Mouse (Mus musculus): ENCODE measurements around the gene Kazald1.
A peak's percentile ranks its signal among the peaks of the same experiment; 100 is the strongest.
"Not testable (repeated sequence)": the region's sequence is repeated elsewhere in the genome, so short reads cannot be mapped to it uniquely, and the experiment has no call there.

The Kazald1 gene

GRCm38 (mm10) chr19:45074580-45075322, at the start of gene Kazald1:
Kazald1 (plus strand) TSS chr19:45075241.
- peak; percentile 95 to 97 for DNase-seq (ENCODE audit: low spot score in 2 of 2)

GRCm38 (mm10) chr19:45025937-45026568, 49.0 kb upstream of the Kazald1 start:
- no peak for DNase-seq (ENCODE audit: low spot score in 2 of 2)

DNA sequence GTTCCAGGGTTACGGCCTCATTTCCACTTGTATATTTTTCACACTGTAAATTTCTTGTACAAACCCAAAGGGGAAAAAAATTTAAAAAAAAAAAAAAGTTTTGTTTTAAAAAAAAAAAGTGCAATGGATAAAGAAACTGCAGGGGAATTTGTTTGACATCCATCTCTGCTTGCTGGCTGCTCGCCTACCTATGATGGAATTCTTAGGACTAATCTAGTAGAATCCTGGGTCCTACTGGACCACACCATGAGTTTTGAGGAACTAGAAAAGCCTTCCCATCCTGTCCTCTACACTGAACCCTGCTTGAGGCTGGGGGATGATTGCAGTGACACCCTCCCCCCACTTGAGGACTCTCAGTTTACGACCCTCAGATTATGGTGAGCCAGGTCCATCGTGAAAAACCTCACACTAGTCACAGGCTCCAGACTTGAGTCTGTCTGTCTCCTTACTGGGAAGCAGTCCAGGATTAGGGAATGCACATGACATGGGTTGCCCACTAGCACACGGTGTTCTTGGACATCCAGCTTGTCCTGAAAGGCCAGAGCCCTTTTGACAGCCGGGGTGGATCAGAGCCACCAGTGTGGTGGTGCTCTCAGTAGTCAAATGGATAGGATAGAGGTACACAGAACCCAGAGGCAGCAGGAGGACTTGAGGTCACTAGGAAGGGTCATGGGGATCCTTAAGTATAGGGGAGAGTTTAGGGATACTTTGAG, 47.9 kb upstream of the Kazald1 start:
- no peak for DNase-seq (ENCODE audit: low spot score in 2 of 2)

DNA sequence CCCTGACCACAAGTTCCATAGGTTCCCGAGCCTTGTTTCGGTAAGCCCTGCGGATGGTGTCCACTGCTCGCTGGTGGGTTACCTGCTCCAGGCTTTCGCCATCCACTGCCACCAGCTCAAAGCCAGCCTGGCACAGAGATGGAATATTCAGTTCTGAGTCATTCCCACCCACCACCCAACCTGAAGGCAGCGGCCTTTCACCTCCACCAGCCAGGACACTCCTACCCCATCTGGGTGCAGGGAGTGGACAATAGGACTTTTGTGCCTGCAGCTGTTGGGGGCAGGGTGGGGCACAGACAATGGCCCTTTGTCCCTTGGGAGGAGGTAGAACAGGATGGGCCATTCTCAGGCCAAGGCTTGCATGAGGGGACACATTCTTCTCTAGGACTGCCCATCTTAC, 47.2 kb upstream of the Kazald1 start:
- DNase-seq (ENCODE audit: low spot score in 2 of 2): no peak

GRCm38 (mm10) chr19:45028746-45029145, 46.3 kb upstream of the Kazald1 start:
- DNase-seq (ENCODE audit: low spot score in 2 of 2): no peak

DNA sequence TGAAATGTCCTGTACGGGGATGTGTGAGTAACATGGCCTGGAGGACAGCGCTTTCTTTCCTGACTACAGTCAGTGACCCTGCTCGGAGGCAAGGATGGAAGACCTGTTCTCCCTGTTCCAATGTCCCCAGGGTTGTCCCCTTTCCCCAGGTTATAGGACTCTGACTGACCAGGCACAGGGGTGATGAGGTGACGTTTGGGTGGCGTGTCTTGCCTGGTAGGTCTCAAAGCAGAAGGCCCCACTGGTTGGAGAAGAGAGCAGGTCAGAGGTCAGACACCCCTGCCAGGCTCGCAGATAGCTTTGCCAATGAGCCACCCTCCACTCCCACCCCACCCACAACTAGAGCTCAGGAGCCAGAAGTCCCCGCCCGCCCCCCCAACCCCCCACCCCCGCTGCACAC, 45.5 kb upstream of the Kazald1 start:
- no peak for DNase-seq (ENCODE audit: low spot score in 2 of 2)

- peak in 1 of 2 experiments; percentile 61 for DNase-seq (ENCODE audit: low spot score in 2 of 2)
Measured at GRCm38 (mm10) chr19:45030111-45030510, 44.9 kb upstream of the Kazald1 start.

DNA sequence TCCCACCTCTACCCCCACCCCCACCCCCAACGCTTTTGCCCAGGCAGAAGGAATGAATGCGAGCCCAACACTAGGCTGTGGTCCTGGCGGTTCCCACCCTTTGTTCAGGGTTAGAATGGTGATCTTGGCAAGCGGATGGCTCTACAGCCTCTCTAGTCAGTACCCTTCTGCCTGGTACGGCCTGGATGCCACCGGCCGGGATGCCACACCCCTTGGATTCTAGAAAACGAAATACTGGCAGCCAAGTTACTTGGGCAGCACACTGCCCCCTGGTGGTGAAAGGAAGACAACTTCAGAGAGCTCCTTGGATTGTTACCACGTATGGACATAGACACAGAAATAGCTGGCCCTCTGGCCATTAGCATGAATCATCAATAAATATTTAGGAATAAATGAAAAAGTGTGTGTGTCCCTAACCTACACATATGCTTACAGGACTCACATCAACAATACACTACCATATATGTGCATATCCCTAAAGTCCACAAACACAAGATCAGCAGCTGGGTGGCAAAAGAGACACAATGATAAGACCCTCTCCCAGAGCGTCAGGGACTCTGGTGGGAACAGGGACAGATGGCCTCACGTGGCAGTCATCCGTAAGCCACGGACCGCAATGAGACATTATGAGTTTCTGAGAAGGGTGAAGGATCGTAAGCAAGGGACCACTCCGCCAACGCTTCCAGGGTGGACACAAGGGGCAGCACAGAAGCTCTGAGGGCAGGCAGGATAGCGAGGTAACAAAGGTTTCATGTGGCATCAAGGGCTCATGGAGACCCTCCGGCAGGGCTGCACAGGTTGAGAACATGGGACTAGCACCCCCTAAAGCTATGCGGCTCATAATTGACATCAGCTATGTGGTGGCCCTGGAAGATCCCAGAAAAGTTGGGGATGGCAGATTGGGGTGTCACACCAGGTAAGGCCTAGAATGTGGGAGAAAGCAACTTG, 44.0 kb upstream of the Kazald1 start:
- DNase-seq (ENCODE audit: low spot score in 2 of 2): peak; percentile 79 to 86

GRCm38 (mm10) chr19:45031780-45032179, 43.3 kb upstream of the Kazald1 start:
- DNase-seq (ENCODE audit: low spot score in 2 of 2): peak; percentile 72 to 78

- no peak for DNase-seq (ENCODE audit: low spot score in 2 of 2)
Measured at GRCm38 (mm10) chr19:45032570-45033332, 42.3 kb upstream of the Kazald1 start.

- DNase-seq (ENCODE audit: low spot score in 2 of 2): no peak
Measured at GRCm38 (mm10) chr19:45036867-45037266, 38.2 kb upstream of the Kazald1 start.

GRCm38 (mm10) chr19:45038198-45038597, 36.8 kb upstream of the Kazald1 start:
- DNase-seq (ENCODE audit: low spot score in 2 of 2): not testable (repeated sequence)

DNA sequence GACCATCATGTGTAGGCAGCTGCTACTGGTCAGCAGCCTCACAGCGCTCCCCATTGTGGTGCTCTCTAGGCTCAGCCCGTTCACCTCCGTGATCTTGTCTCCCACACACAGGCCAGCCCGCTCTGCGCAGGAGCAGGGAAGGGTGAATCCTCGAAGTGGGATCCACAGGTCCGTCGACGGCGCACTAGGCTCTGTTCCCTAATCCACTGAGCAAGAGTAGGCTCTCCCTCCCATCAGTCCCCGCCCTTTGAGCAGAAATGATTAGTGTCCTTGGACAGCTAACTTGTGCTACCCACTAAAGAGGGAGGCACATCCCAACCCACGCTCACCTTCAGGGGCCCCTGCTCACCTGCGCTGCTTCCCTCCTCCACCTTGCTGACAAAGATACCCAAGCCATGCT, 34.8 kb upstream of the Kazald1 start:
- DNase-seq (ENCODE audit: low spot score in 2 of 2): no peak

- no peak for DNase-seq (ENCODE audit: low spot score in 2 of 2)
Measured at GRCm38 (mm10) chr19:45044389-45044927, 30.6 kb upstream of the Kazald1 start.

- DNase-seq (ENCODE audit: low spot score in 2 of 2): no peak
Measured at GRCm38 (mm10) chr19:45045236-45045635, 29.8 kb upstream of the Kazald1 start.

DNA sequence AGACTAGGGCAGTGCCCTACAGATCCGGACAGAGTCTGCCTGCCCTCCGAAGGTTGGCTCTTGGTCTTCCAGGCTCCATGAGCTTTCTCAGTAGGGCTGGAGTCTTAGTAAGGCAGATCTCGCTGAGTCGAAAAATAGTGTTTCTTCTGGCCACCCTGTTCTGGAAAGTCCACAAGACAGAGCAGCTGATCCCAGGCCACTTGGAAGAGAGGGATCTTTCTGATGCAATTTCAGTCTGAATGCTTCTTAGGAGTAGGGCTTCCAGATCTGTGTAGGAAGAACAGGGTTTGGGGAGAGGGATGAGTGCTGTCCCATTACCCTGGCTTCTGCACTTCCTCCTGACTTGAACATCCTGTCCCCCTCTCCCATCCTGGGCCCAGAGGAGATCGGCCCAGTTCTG, 29.4 kb upstream of the Kazald1 start, which contains the start of gene Pdzd7:
Pdzd7 (minus strand) TSS at position 67 of the 400 bp plus-strand sequence.
- DNase-seq (ENCODE audit: low spot score in 2 of 2): no peak

GRCm38 (mm10) chr19:45046523-45047321, 28.3 kb upstream of the Kazald1 start:
- peak; percentile 78 to 91 for DNase-seq (ENCODE audit: low spot score in 2 of 2)

DNA sequence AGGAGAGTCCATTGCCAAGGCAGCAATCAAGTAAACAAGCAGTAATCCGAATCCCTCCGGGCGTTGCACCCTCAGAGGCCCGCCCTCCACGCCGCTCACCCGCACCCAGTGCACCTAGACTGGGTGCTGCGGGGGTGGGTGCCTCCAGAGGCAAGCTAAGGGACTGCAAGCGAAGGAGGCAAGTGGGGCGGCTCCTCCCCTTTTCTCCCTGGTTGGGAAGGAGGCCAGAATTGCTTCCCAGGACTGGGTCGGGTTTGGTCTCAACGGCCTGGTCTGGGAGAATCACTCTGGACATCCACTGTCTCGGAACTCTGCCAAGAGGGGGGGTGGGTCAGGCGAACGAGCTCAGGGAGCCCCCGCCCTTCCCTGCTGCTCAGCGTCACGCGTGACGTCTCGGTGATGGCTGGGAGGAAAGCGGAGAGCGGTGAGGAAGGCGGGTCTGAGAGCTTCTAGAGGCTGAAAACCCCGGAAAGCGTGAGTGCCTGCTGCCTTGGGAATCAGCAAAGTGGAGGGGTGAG, 27.6 kb upstream of the Kazald1 start, which contains the start of gene Sfxn3:
Sfxn3 (plus strand) TSS at position 87 of the 518 bp plus-strand sequence.
- DNase-seq (ENCODE audit: low spot score in 2 of 2): peak; percentile 91 to 95

Data from right cerebral cortex, adult 2 months (tissue).